Mouse (Mus musculus) frontal cortex, adult 2 months (tissue): ENCODE measurements around the gene Scarf1. TPM values are rescaled to one million over a fixed set of nuclear protein-coding genes. Genes with fewer than 3 reads are reported as not detected.

Source experiments
- DNase-seq, 2 experiments: peaks; one replicate each; pipeline ENCODE4 v3.0.0; 2022; ENCODE audit warnings: low spot score in 1 of 2; ENCODE audit errors: extremely low spot score in 1 of 2
- polyA plus RNA-seq: library from polyadenylated mRNA; depleted of rRNA; stranded (reverse); fragments of >200 nt; gene quantifications from 2 replicates; pipeline ENCODE4 v1.2.3, GENCODE M21; 2012

Gene Scarf1
- polyA plus RNA-seq, 1 experiment, result 4.1 TPM

DNA sequence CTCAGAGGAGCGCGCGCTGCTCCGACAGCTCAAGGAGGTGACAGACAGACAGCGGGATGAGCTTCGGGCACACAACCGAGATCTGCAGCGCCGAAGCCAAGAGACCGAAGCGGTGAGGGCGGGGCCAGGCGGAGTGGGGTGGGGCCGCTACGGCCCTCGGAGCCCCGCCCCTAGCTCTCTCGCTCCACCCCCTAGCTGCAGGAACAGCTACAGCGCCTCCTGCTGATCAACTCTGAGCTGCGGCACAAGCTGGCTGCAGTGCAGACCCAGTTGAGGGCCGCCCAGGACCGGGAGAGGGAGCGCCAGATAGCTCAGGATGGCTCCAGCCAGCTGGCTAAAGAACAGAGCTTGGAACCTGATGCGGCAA lies 2.7 kb upstream of the Scarf1 start:
- DNase-seq, result peak; percentile 70 to 91

DNA sequence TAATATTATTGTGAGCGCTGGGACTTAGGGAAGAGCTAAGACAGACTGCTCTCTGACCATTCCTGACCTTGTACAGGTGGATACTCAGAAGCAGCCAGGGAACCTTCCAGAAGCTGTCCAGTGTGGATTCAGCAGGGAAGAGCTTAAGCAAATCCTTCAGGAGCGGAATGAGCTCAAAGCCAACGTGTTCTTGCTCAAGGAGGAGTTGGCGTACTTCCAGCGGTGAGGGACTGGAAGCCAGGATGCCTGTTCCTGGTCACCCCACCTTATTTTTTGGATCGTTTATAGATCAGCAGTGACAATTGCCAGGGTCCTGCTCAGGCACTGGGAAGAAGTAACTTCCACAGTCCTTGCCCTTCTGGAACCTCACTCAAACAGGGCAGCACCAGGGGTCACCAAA lies 2.1 kb upstream of the Scarf1 start:
- peak in 1 of 2 experiments; percentile 23 for DNase-seq

DNA sequence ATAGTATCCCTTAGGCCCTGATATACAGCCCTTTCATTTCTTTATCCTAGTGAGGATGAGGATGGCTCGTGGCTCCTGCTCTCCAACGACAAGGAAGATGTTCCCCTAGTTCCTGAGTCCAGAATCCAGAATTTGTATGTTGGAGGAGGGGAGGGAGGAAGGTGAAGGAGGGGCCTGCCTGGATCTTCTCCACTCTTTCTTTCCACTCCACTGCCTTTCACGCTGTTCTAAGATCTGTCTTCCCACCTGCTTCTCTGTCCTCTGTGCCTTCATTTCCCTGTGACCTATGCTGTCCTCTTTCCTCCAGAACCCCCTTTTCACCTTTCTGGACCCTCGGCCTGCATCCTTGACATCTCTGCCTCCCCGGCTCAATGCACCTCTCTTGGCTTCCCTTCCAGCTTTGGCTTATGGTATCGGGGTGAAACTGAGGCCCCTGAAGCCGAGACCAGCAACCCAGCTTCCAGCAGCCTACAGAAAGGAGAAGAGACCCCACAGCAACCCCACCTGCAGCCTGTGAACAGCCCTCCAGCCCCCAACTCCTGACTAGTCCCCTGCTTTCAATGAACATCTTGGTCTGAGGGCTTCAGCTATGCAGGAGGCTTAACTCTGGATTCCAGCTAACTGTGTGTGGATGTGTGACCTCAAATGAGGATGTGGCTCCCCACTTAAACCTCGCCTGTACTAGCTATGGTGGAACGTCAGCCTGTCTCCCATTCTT lies 880 bp upstream of the Scarf1 start:
- DNase-seq, result no peak

DNA sequence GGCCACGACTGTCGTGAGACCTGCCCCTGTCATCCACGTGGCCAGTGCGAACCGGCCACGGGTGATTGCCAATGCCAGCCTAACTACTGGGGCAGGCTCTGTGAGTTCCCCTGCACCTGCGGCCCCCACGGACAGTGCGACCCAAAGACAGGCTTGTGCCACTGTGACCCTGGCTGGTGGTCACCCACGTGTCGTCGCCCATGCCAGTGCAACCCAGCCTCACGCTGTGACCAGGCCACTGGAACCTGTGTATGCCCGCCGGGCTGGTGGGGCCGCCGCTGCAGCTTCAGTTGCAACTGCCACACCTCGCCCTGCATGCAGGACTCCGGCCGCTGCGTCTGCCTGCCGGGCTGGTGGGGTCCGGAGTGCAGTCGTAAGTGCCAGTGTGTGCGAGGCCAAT lies 1.8 kb downstream of the Scarf1 start:
- no peak for DNase-seq

DNA sequence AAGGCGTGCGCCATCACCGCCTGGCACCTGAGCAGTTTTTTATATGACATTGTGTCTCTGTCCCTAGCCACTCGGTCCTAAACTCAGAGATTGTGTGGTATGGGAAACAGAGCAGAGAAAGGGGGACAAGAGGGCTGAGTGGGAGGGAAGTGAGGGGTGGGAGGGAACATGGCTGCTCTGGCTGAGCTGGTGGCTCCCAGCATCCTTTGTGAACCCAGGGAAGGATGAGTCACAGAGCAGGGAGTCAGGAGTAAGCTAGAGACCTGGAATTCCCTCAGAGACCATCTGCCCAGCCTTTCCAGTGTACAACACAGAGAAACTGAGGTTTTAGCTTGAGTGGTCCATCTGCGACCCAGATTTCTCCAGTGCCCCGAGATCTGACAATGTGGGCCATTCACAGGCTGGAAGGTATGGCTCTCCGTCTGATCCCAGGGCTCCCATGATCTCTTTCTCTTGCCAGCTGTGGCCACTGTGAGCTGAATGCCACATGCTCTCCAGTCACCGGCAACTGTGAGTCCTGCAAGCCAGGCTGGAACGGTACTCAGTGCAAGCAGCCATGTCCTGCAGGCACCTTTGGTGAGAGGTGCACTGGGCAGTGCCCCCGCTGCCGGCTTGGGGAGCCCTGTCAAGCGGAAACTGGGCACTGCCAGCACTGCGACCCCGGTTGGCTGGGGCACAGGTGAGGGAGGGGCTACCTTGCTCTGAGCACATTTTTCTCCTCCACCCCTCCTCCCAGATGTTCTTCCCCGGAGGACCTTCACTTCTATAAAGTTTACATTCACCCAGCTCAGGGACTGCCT lies 6.7 kb downstream of the Scarf1 start:
- peak in 1 of 2 experiments; percentile 25 for DNase-seq

DNA sequence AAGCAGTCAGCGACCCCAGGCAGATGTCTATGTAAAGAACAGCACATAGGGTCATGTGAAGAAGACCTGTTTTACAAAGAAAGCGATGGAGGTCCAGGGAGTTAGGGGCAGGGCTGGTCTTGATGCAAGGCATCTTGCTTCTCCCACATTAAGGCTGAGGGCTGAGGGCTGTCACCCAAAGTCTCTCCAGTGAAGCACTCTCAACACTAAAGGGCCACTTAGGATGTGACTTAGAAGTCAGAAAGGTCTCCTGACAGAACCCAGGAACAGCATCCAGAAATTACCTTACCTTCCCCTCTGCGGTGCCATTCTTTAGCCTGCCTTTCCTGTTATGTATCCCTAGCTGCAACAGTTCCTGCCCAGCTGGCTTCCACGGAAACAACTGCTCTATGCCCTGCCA lies 8.3 kb downstream of the Scarf1 start:
- DNase-seq, result no peak

DNA sequence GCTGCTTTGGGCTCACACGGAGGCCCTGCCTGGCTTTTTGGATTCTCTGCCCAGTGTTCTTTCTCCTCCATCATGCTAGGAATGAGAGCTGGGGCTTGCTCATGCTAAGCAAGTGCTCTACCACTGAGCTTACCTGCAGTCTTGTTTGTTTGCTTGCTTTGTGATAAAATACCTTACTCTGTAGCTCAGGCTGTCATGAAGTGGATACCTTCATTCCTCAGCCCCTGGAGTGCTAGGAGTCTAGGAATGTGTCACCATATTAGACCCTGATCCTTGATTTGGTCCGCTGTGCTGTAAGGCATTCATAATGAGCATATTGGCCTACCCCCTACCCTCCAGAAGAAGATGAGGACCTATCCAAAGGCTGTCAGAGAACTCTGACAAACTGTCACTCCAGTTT lies 9.5 kb downstream of the Scarf1 start:
- DNase-seq, result no peak

DNA sequence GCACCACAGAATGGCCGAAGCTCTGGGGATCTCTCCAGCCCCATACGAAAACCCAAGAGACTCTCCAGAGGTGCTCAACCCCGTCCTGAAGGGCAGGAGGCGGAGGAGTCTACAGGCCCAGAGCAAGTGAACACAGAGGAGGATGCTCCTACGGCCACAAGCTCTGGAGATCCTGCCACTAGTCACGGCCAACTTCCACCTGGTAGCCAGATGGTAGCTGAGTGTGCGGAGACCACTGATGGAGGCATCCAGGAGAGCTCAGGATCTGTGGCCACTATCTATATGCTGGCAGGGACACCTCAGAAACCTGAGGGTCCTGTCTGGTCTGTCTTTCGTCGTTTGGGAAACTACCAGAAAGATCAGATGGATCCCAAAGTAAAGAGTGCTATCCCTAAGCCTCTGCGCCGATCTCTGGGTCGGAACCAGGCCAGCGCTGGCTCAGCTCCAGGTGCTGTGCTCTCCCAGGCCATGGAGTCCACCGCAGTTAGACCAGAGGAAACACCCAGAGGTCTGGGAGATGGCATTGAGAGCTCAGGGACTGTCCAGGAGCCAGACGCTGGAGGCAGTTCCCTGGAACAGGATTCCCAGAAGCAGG lies 12.3 kb downstream of the Scarf1 start:
- no peak for DNase-seq

DNA sequence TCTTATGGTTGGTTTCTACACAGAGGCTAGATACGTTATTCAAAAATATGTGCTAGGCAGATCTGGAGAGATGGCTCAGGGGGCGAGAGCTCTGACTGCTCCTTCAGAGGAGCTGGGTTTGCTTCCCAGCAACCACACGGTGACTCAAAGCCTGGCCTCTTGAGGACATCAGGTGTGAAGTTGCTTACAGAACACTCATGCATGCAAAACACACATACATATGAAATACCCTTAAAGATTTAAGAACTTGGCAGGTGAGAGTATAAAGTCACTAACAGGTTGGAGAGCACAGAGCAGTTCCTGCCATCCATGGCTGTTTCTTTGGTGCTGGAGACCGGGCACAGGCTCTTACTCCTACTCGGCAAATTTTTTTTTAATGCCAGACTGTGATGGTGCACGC lies 13.6 kb downstream of the Scarf1 start:
- DNase-seq, result no peak

DNA sequence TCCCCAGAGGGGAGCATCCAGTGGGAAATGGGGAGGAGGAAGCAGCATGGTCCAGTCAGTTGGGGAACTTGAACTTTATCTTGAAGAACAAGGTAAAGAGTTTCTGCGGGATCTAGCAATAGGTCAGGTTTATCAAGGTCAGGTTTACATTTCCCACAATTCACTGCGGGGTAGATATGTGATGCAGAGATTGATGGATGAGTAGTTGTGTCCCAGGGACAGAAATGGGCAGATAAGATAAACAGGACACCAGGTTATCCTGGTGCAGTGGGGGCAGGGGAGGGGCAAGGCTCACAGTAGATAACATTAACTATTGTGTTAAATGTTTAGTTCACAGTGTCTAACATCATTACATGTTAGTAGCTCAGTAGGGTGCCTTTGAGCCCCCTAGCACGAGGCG lies 16.4 kb downstream of the Scarf1 start:
- DNase-seq, result no peak

DNA sequence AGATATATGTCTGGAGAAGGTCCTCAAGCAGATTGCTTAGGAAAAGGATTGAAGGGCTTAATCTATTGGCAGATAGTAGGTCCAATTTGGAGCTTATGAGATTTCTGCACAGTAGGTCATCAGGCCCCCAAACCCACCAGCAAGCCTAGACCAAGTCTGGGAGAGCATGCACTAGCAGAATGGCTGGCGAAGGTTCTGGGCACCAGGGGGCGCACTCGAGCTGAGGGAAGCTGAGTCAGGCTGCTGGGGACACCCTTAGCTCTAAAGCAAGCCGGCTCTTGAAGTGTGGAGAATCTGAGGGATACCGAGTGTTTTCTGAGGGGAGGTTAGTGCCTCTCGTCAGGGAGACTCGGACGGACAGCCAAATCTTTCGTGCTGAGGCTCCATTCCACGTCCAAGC lies 17.0 kb downstream of the Scarf1 start:
- peak; percentile 81 to 100 for DNase-seq

DNA sequence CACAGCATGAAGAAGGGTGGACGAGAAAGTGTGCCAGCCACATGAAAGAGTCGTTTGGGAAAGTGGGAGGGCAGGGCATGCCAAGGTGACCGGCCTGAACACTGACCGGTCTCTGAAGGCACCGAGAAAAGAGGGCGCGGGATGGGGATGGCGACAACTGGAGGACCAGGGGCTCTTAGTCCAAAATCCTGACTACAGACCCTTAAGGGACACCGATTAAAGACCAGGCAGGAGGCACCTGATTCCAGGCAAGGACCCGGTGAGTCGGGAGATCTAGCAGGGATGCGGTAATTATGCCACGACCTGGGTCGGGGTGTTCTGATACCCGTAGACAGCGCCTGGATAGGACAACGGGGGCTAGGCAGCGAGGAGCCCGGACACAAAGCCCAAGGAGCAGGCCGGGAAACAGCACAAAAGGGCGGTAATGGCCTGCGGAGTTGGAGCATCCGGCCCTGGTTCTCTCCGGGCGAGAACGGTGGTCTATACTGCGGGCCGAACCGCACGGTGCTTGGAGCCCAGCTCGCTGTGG lies 17.6 kb downstream of the Scarf1 start:
- DNase-seq, result peak in 1 of 2 experiments; percentile 25

DNA sequence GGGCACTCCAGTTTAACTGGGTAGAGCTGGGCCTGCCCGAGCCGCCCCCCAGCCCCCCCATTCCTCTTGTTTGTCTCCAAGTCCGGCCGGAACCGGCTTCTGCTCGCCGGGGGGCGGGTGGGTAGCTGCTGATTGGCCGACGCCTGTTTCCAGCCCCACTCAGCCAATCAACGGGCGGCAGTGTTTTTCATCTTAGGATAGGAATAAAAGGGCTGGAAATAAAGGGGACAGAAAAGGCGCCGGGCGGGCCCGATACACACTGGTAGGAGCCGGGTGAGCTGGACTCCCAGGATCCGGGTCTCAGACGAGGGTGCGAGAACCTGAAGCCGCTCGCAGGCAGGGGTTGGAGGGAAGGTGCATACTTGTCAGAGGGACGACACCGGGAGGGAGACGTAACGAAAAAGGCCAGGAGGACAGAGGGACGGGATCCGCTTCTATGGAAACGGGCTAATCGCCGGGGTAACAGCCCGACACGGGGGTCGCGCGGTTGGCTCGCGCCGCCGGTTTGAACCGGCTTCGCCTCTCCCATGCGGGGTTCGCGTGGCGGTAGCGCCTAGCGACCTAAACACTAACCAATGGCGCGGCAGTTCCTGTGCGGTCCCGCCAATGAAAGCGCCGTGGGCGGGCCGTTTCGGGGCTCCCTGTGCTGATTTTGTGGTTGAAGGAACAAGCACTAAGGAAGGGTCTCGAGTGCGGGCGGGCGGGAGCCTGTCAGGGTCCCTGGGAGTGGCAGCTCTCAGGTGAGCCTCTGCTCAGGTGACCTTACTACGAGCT lies 18.3 kb downstream of the Scarf1 start, which contains the start of gene Slc43a2:
Gene Slc43a2, plus strand, starts transcription at position 226 of the 774 bp plus-strand sequence.
- DNase-seq, result peak; percentile 97 to 98

DNA sequence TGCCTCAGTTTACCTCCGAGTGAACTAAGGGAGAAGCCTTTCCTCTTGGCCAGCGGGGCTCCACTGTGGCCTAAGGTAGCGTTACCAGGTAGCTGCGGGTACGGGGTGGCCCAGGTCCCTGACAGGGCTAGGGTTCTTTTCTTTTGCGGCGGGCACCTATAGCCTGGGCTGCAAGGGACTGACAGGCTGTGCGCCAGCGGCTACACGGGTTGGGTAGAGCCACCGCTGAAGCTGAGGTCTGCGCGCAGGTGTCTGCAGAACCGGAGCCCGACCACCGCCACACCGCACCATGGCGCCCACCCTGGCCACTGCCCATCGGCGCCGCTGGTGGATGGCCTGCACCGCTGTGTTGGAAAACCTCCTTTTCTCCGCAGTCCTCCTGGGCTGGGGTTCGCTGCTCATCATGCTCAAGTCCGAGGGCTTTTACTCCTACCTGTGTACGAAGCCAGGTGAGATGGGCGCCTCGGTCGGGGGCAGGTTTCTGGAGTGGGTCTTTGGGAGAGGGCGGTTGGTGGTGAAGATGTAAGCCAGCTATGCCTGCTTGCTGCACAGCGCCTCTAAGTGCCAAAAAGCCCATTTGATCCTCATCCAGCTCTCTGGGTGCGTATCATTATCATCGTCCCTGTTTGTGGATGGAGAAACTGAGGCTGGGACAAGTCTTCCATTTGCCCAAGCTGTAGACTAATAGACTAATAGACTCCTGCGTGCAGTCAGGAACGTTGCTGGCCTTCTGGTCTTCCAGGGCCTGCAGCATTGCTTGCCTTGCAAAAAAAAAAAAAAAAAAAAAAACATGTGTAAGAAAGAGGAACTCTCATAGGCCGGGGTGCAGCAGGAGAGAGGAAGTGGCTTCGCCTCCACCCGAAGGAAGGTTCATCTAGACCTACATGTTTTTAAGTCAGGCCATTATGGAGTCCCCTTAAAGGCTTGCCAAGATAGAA lies 19.3 kb downstream of the Scarf1 start:
- DNase-seq, result peak in 1 of 2 experiments; percentile 57

DNA sequence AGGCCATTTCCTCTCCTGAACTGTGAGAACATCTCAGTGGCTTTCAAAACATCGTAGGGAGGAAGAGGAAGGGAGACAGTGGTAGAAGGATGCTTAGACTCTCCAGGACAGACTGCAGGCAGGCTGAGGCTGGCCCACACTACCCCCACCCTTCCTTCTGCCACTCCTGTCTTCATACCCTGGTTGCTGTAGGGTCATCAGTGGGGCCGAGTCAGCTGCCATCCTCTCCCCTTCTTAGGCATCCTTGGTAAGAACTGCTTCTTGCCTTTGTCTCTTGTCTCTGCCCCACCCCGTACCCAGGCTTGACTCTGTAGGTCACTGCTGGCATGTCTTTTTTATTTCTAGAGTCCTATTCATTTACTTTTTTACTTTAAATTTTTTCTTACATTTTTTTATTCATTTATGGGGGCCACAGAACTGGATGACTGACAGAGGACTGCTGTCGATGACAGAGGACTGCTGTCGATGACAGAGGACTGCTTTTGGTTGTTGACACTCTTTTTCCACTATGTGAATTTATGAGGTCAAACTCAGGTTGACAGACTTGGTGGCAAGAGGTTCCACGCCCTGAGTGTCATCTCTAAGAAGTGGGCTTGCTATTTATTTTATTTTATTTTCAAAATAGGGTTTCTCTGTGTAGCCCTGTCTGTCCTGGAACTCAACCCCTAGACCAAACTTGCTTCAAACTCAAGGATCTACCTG lies 20.1 kb downstream of the Scarf1 start:
- no peak for DNase-seq

DNA sequence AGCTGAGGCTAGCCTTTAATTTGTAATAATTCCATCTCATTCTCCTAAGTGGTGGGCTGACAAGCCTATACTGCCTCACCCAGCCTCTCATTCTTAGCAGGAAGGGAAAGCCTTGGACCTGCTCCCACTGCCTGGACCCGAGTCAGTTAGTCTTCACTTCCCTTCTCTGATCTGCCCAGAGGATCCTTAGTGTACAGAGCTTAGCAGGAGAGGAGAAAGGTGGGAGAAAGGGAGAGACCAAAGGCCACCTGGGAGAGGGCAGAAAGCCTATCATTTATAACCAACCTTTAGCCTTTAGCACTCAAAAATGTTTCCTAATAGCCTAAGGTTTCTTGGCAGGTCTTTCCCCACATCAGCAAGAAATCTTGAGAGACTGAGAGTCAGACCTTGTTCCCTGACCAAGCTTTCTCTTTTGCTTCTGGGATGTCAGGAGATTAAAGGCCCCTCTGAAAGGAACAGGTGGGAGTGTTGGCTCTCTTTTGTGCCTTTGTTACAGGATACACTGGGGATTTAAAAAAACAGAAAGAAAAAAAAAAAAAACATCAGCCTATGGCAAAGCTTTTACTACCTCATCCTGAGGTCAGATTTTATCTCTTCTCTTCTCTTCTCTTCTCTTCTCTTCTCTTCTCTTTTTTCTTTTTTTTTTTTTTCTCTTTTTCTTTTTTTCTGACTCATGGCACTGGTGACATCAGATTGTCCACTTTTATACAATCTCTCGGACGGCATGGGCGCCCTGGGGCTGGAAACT lies 21.1 kb downstream of the Scarf1 start:
- DNase-seq, result no peak

DNA sequence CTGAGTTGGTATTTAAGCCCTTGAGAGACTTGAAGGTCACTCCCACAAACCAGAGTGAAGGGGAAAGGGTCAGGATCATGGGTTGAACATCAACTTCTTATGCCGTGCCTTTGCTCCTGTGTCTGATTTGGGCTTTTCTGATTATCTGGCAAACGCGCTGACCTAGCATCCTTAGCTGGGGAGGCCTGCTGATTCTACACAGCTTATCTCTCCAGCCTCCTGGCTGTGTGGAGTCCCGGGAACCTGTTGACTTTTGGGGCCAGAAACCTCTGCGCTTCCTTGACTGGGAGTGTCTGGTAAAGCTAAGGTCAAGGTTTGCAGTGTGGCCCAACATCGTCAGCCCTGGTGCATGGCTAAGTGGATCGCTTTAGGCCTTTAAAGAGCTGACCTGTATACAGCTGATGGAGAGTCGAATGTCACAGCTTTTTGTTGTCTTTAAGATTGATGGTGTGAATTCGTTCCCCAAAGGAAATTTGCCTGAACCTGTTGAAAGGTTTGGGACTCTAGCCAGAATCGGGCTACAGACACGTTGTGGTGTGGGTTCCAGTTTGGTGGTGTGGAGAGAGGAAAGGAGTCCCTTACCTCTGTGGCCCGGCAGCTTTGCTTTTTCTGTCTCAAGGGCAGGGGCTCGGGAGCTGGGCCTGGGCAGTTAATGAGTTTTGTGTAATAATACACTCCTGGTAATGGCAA lies 21.9 kb downstream of the Scarf1 start:
- DNase-seq, result no peak
